Mouse (Mus musculus): ENCODE measurements around the gene Alad.
A peak's percentile ranks its signal among the peaks of the same experiment; 100 is the strongest.

DNA sequence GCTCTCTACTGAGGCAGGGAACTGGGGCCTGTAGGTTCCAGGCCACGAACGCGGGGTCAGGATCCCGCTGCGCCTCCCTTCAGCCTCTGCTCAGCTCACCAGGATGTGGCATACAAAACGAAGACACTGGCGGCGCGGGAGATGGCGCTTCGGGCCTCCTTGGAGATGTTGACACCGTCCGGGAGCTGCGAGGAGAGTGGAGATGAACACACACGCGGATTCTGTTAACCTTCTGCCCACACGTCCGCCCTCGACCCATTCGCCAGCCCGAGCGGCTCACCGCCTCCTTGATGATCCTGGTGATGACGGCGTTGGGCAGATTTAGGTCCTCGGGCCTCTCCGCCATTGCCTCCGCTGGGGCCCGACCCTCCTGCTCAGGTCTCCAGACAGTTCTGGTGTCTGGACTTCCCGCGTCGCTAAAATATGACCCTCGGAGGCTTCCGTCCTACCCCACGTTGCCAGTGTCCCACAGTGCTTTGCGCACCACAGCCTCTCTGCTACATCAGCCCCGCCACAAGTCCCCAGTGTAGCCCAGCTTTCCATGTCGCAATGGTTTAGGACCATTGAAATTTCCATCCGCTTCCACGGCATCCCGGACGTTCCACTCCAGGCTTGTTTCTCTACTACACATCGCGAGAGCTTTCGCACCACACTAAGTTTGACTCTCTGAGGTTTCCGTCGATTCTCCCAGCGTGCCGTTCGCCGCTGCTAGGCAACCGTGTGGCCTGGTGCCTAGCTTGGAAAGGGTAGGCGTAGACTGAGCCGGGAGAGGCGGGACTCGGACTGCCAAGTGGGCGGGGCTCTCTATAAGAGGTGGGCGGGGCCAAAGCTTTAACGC, 5.2 kb upstream of the Alad start, which contains the start of the genes Pole3 and 4933430I17Rik:
- TF ChIP-seq CTCF (IDR thresholded peaks at IDR 0.05; ENCODE audit: low read depth, low read length): no peak
- 0 out of 2 replicates have a peak, but pooled peaks have one; percentile 27 for TF ChIP-seq POLR2A (IDR thresholded peaks at IDR 0.05; ENCODE audit: extremely low read depth, insufficient read depth, low read length)
